Mouse (Mus musculus): ENCODE results near the gene Rnf111. TPM values are rescaled to one million over a fixed set of nuclear protein-coding genes. Genes with fewer than 3 reads are reported as not detected.
A peak's percentile ranks its signal among the peaks of the same experiment; 100 is the strongest.
"Not testable (repeated sequence)": the region's sequence is repeated elsewhere in the genome, so short reads cannot be mapped to it uniquely, and the experiment has no call there.

Rnf111 gene
- 44.5 and 46.2 TPM in 2 replicates for polyA plus RNA-seq (2014; fragmentation: Nextera tagmentation; extraction: Ambion mirVana)

GRCm38 (mm10) chr9:70503626-70504041 lies at the start of gene Rnf111:
Rnf111 (minus strand) TSS chr9:70503725.
- ATAC-seq (ENCODE audit: insufficient read depth, low FRiP score, low TSS enrichment) (peak; percentile 94), DNase-seq (ENCODE audit: low spot score) (peak; percentile 96)
- WGBS = under 1% methylated on average over 40 of the region's 45 CpGs
- H3K36me3 ChIP-seq (ENCODE audit: control insufficient read depth, insufficient read depth, low read length) = no peaks in the 10 kb centered on the region
- H3K4me3 ChIP-seq (ENCODE audit: low read depth, low read length) = peak within 1 kb of the TSS; percentile 81
- peak within 1 kb of the TSS; percentile 93 for H3K9ac ChIP-seq (ENCODE audit: low read length)
- peaks cover 6% of the 10 kb centered on the region; the same call in 1 of the 2 replicates for H3K4me1 ChIP-seq (ENCODE audit: control insufficient read depth, insufficient read depth, low read length)
- no peaks in the 10 kb centered on the region for H3K27me3 ChIP-seq (ENCODE audit: control insufficient read depth, insufficient read depth, low read length)
- H3K9me3 ChIP-seq (ENCODE audit: control insufficient read depth, low read length) = no peaks in the 10 kb centered on the region
- H3K4me2 ChIP-seq (ENCODE audit: low read depth) = peak within 1 kb of the TSS; percentile 57
- peak within 1 kb of the TSS; percentile 98 for H3K27ac ChIP-seq (ENCODE audit: low read depth, low read length)

- not testable (repeated sequence) for H3K36me3 ChIP-seq (ENCODE audit: control insufficient read depth, insufficient read depth, low read length); H3K4me1 ChIP-seq (ENCODE audit: control insufficient read depth, insufficient read depth, low read length); H3K27me3 ChIP-seq (ENCODE audit: control insufficient read depth, insufficient read depth, low read length); H3K4me3 ChIP-seq (ENCODE audit: low read depth, low read length); H3K27ac ChIP-seq (ENCODE audit: low read depth, low read length); H3K9me3 ChIP-seq (ENCODE audit: control insufficient read depth, low read length); H3K4me2 ChIP-seq (ENCODE audit: low read depth); H3K9ac ChIP-seq (ENCODE audit: low read length); ATAC-seq (ENCODE audit: insufficient read depth, low FRiP score, low TSS enrichment); DNase-seq (ENCODE audit: low spot score)
- 91% methylated on average over 2 of the region's 2 CpGs for whole genome bisulfite sequencing
Observed at GRCm38 (mm10) chr9:70552233-70552632, 48.7 kb upstream of the Rnf111 start.

- Histone ChIP-seq H3K9me3 (ENCODE audit: control insufficient read depth, low read length) (peaks cover 3% of the 10 kb centered on the region), H3K27me3 (ENCODE audit: control insufficient read depth, insufficient read depth, low read length) (no peaks in the 10 kb centered on the region), H3K4me2 (ENCODE audit: low read depth) (no peak overlapping the region), H3K36me3 (ENCODE audit: control insufficient read depth, insufficient read depth, low read length) (peaks cover 6% of the 10 kb centered on the region; the same call in 1 of the 2 replicates), H3K4me1 (ENCODE audit: control insufficient read depth, insufficient read depth, low read length) (no peaks in the 10 kb centered on the region), H3K4me3 (ENCODE audit: low read depth, low read length) (no peak overlapping the region), H3K9ac (ENCODE audit: low read length) (no peak overlapping the region), H3K27ac (ENCODE audit: low read depth, low read length) (no peak overlapping the region)
- ATAC-seq (ENCODE audit: insufficient read depth, low FRiP score, low TSS enrichment) = no peak
- 100% methylated on average over 1 of the region's 1 CpGs for WGBS
- DNase-seq (ENCODE audit: low spot score) = no peak
Observed at GRCm38 (mm10) chr9:70551524-70551923, 48.0 kb upstream of the Rnf111 start.

GRCm38 (mm10) chr9:70548304-70548703 lies 44.8 kb upstream of the Rnf111 start:
- H3K27me3 ChIP-seq (ENCODE audit: control insufficient read depth, insufficient read depth, low read length) = no peaks in the 10 kb centered on the region
- H3K9me3 ChIP-seq (ENCODE audit: control insufficient read depth, low read length) = peaks cover 3% of the 10 kb centered on the region
- ATAC-seq (ENCODE audit: insufficient read depth, low FRiP score, low TSS enrichment) = no peak
- H3K4me3 ChIP-seq (ENCODE audit: low read depth, low read length) = no peak overlapping the region
- no peak for DNase-seq (ENCODE audit: low spot score)
- peaks cover 4% of the 10 kb centered on the region for H3K4me1 ChIP-seq (ENCODE audit: control insufficient read depth, insufficient read depth, low read length)
- peaks cover 6% of the 10 kb centered on the region; the same call in 1 of the 2 replicates for H3K36me3 ChIP-seq (ENCODE audit: control insufficient read depth, insufficient read depth, low read length)
- H3K27ac ChIP-seq (ENCODE audit: low read depth, low read length) = no peak overlapping the region
- H3K9ac ChIP-seq (ENCODE audit: low read length) = no peak overlapping the region
- WGBS = 89% methylated on average over 4 of the region's 4 CpGs
- H3K4me2 ChIP-seq (ENCODE audit: low read depth) = no peak overlapping the region

- not testable (repeated sequence) for H3K27me3 ChIP-seq (ENCODE audit: control insufficient read depth, insufficient read depth, low read length); H3K36me3 ChIP-seq (ENCODE audit: control insufficient read depth, insufficient read depth, low read length); H3K4me2 ChIP-seq (ENCODE audit: low read depth); H3K4me3 ChIP-seq (ENCODE audit: low read depth, low read length); DNase-seq (ENCODE audit: low spot score); H3K27ac ChIP-seq (ENCODE audit: low read depth, low read length); ATAC-seq (ENCODE audit: insufficient read depth, low FRiP score, low TSS enrichment); H3K9ac ChIP-seq (ENCODE audit: low read length); H3K9me3 ChIP-seq (ENCODE audit: control insufficient read depth, low read length); H3K4me1 ChIP-seq (ENCODE audit: control insufficient read depth, insufficient read depth, low read length)
- WGBS = 85% methylated on average over 2 of the region's 3 CpGs
Observed at GRCm38 (mm10) chr9:70546576-70546975, 43.1 kb upstream of the Rnf111 start.

- no peak overlapping the region for H3K4me2 ChIP-seq (ENCODE audit: low read depth)
- ATAC-seq (ENCODE audit: insufficient read depth, low FRiP score, low TSS enrichment) (no peak), DNase-seq (ENCODE audit: low spot score) (no peak)
- 73% methylated on average over 1 of the region's 1 CpGs for WGBS
- no peaks in the 10 kb centered on the region for H3K36me3 ChIP-seq (ENCODE audit: control insufficient read depth, insufficient read depth, low read length)
- no peak overlapping the region for H3K4me3 ChIP-seq (ENCODE audit: low read depth, low read length)
- H3K4me1 ChIP-seq (ENCODE audit: control insufficient read depth, insufficient read depth, low read length) = peaks cover 4% of the 10 kb centered on the region
- H3K9ac ChIP-seq (ENCODE audit: low read length) = no peak overlapping the region
- no peaks in the 10 kb centered on the region for H3K27me3 ChIP-seq (ENCODE audit: control insufficient read depth, insufficient read depth, low read length)
- H3K27ac ChIP-seq (ENCODE audit: low read depth, low read length) = no peak overlapping the region
- H3K9me3 ChIP-seq (ENCODE audit: control insufficient read depth, low read length) = no peaks in the 10 kb centered on the region
Observed at GRCm38 (mm10) chr9:70544831-70545230, 41.3 kb upstream of the Rnf111 start.

- Histone ChIP-seq H3K4me2 (ENCODE audit: low read depth) (peak overlapping the region; percentile 67), H3K9ac (ENCODE audit: low read length) (0 out of 2 replicates have a peak overlapping the region, but pooled peaks have one; percentile 15), H3K27ac (ENCODE audit: low read depth, low read length) (no peak overlapping the region), H3K9me3 (ENCODE audit: control insufficient read depth, low read length) (no peaks in the 10 kb centered on the region), H3K27me3 (ENCODE audit: control insufficient read depth, insufficient read depth, low read length) (no peaks in the 10 kb centered on the region), H3K4me1 (ENCODE audit: control insufficient read depth, insufficient read depth, low read length) (peaks cover 4% of the 10 kb centered on the region), H3K36me3 (ENCODE audit: control insufficient read depth, insufficient read depth, low read length) (no peaks in the 10 kb centered on the region), H3K4me3 (ENCODE audit: low read depth, low read length) (peak overlapping the region; percentile 84)
- ATAC-seq (ENCODE audit: insufficient read depth, low FRiP score, low TSS enrichment) (no peak), DNase-seq (ENCODE audit: low spot score) (no peak)
- WGBS = 77% methylated on average over 5 of the region's 5 CpGs
Observed at GRCm38 (mm10) chr9:70543985-70544384, 40.5 kb upstream of the Rnf111 start.

- DNase-seq (ENCODE audit: low spot score) (peak; percentile 77), ATAC-seq (ENCODE audit: insufficient read depth, low FRiP score, low TSS enrichment) (peak; percentile 73)
Observed at GRCm38 (mm10) chr9:70543048-70543880, 39.7 kb upstream of the Rnf111 start.

More at GRCm38 (mm10) chr9:70543048-70543880, 39.7 kb upstream of the Rnf111 start:
- Histone ChIP-seq H3K9ac (ENCODE audit: low read length) (peak overlapping the region; percentile 98), H3K4me3 (ENCODE audit: low read depth, low read length) (peak overlapping the region; percentile 84), H3K4me1 (ENCODE audit: control insufficient read depth, insufficient read depth, low read length) (peaks cover 4% of the 10 kb centered on the region), H3K36me3 (ENCODE audit: control insufficient read depth, insufficient read depth, low read length) (no peaks in the 10 kb centered on the region), H3K9me3 (ENCODE audit: control insufficient read depth, low read length) (no peaks in the 10 kb centered on the region), H3K4me2 (ENCODE audit: low read depth) (peak overlapping the region; percentile 67), H3K27me3 (ENCODE audit: control insufficient read depth, insufficient read depth, low read length) (no peaks in the 10 kb centered on the region), H3K27ac (ENCODE audit: low read depth, low read length) (peak overlapping the region; percentile 97)
- 1% methylated on average over 64 of the region's 64 CpGs for WGBS

Measured in neural tube, embryonic 11.5 days (tissue).